Mouse (Mus musculus) brain, embryonic 14.5 days (tissue): ENCODE results near the gene A2m.

Experiments used
- CTCF ChIP-seq: fragments of 200-500 bp; IDR thresholded peaks from 2 replicates; pipeline ENCODE4 v1.5.1; 2012; ENCODE audit warnings: inconsistent platforms, mild to moderate bottlenecking, moderate library complexity, borderline replicate concordance; ENCODE audit not compliant: insufficient read depth, insufficient read length; ENCODE audit errors: extremely low read depth
- POLR2A ChIP-seq: fragments of 200-500 bp; IDR thresholded peaks from 2 replicates; pipeline ENCODE4 v1.6.1; 2012; ENCODE audit warnings: mild to moderate bottlenecking, inconsistent platforms, borderline replicate concordance; ENCODE audit not compliant: poor library complexity, insufficient read depth, insufficient read length, severe bottlenecking; ENCODE audit errors: extremely low read depth

DNA sequence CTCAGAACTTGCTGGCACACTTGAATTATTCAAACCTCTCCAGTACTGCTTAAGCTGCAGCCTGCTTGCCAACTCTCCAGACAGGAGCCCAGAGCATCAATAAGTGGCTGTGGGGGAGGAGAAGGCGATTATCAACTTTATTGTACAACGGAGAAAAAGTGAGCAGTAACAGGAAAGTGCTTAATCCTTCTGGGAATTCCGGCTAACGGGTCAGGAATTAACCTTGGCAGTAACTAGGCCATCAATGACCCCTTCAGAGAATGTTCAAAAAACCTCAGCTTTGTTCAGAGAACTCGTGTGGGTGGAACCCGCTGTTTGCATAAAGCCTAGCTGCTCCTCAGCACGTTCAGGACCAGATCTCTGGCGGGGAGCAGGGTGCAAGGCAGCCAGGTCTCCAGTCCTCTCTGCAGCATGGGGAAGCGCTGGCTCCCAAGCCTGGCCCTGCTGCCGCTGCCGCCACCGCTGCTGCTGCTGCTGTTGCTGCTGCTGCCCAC, 749 bp downstream of the A2m start:
- TF ChIP-seq CTCF (no peak), POLR2A (no peak)
